Mouse (Mus musculus): ENCODE measurements at regions not wholly inside any gene's neighbourhood (a gene's known extent, or its start where the extent isn't known, plus 50 kb on each side); places are given as distances from the start of the nearest gene placed in this dataset.
A peak's percentile ranks its signal among the peaks of the same experiment; 100 is the strongest.
"Not testable (repeated sequence)": the region's sequence is repeated elsewhere in the genome, so short reads cannot be mapped to it uniquely, and the experiment has no call there.

DNA sequence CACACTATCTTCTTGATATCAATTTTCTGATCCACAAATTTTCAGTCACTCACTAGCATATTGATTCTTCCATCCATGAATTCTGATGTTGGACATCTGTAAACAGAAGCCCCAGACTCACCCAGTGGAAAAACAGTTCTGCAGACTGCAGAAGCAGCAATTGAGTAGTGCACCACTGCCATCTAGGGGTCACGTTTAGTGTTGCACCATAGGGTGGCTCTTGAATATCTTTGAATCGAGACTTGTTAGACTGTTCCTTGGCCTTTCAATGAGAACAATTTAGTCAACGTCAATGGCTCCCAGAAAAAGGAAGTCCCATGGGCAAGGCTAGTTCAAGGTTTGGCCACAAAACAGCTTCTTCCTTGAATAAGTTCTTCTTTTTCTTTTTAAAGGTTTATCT, 828.1 kb downstream of the Gm10330 start:
- peak; percentile 68 for DNase-seq

DNA sequence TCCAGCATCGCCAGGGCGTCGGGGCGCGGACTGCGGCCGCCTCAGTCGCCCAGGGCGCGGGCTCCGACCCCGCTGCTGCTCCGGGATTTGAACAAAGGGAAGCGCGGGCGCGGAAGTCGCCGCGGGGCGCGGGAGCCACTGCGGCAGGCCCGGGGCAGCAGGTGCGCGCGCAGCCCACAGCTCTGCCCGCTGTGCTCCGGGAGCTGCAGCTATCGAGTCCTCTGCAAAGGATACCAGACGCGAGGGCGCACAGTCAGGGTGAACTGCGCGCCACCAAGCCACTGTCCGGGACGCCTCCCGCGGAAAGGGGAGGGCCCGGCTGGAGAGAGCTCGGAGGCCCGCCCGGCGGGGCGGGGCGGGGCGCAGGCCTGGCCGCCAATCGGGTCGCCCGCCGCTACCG, 873.9 kb downstream of the Gm10330 start:
- DNase-seq, result not testable (repeated sequence)
